In the genomic region with DNA sequence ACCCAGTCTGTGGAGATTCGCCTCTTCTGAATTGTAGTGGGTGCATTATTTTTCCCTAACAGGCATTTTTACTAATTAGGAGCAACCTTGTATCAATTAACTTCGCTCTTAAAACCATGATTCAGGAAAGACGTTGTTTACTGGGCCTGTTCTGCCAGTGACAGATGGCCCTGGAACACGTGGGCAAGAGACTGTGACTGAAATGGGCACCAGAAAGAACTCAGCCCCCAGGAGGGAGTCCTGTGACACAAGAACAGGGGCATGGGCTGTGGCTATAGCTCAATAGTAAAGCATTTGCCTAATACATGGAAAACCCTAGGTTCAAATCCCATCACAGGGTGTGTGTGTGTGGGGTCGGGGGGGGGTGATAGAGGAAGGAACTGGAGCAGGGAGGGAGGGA, we compare ENCODE assay signal across 15 mouse cellular contexts. TPM values are rescaled to one million over a fixed set of nuclear protein-coding genes. Genes with fewer than 3 reads are reported as not detected.
DNase-seq lines count a peak whose midpoint lies in the region; ATAC-seq and TF ChIP-seq lines count a peak whose summit lies in the region.
"Had no signal": no experiment of that assay in that cellular context is flagged by ENCODE, and none has a peak within 500 bp of the region (broad histone marks: within the 10 kb centered on the region; RNA-seq: fewer than 3 reads in every experiment).

No protein-coding gene starts in this region.

- no peak overlapping the region for H3K4me3 ChIP-seq in left cerebral cortex, adult 2 months
- no peak overlapping the region for H3K4me3 ChIP-seq in kidney, adult 2 months (ENCODE audit: insufficient read depth, low read depth, low read length)
- no peak overlapping the region for H3K4me3 ChIP-seq in heart, embryonic 12.5 days
- H3K4me3 ChIP-seq: limb, embryonic 10.5 days; midbrain, embryonic 13.5 days had no signal

- peak; percentile 73 for DNase-seq in left cerebral cortex, postnatal 4 days
- no peak for DNase-seq in left cerebral cortex, adult 2 months (ENCODE audit: extremely low spot score in 1 of 2, low spot score in 2 of 2)
- DNase-seq in cerebellum, adult 11 months: peak; percentile 80
- DNase-seq in cerebellum, postnatal 14 days: peak; percentile 89
- DNase-seq in layer of hippocampus, adult 8-10 months (ENCODE audit: low spot score in 2 of 2): peak; percentile 61 to 63
- DNase-seq in kidney, adult 2 months: no peak
- DNase-seq in adrenal gland, adult (ENCODE audit: inconsistent age in 2 of 2, low spot score in 1 of 2): no peak
- DNase-seq: heart, adult 18-20 months; kidney, adult 11 months had no signal

- no peak for TF ChIP-seq CTCF in left cerebral cortex, adult 2 months (IDR thresholded peaks at IDR 0.05)
- TF ChIP-seq CTCF in kidney, adult 2 months (conservative IDR thresholded peaks at IDR 0.05; ENCODE audit: insufficient read depth, insufficient read length, low read depth, low read length): no peak

- H3K36me3 ChIP-seq in kidney, adult 2 months (ENCODE audit: control insufficient read depth, insufficient read depth, low read length): no peaks in the 10 kb centered on the region
- no peaks in the 10 kb centered on the region for H3K36me3 ChIP-seq in heart, embryonic 12.5 days
- H3K36me3 ChIP-seq: limb, embryonic 10.5 days; midbrain, embryonic 13.5 days had no signal

- H3K27me3 ChIP-seq in kidney, adult 2 months (replicated peaks; ENCODE audit: control insufficient read depth, insufficient read depth, low read length): no peaks in the 10 kb centered on the region
- no peaks in the 10 kb centered on the region for H3K27me3 ChIP-seq in heart, embryonic 12.5 days (replicated peaks)
- H3K27me3 ChIP-seq: midbrain, embryonic 13.5 days had no signal

- H3K4me2 ChIP-seq in heart, embryonic 12.5 days: no peak overlapping the region
- H3K4me2 ChIP-seq: midbrain, embryonic 13.5 days had no signal

- H3K9me3 ChIP-seq in heart, embryonic 12.5 days (replicated peaks): no peaks in the 10 kb centered on the region
- H3K9me3 ChIP-seq: limb, embryonic 10.5 days; midbrain, embryonic 13.5 days had no signal

- no peaks in the 10 kb centered on the region for H3K4me1 ChIP-seq in kidney, adult 2 months (ENCODE audit: control insufficient read depth, insufficient read depth, low read length)
- peaks cover 4% of the 10 kb centered on the region for H3K4me1 ChIP-seq in heart, embryonic 12.5 days (replicated peaks)

- H3K9ac ChIP-seq in heart, embryonic 12.5 days: no peak overlapping the region
- H3K9ac ChIP-seq: liver, embryonic 14.5 days; midbrain, embryonic 13.5 days had no signal

- intact Hi-C loops in left cerebral cortex, postnatal 4 days (cut with DNase I): no loop called here
- intact Hi-C loops in left cerebral cortex, adult 2 months (cut with DNase I): no loop called here

- no peak overlapping the region for H3K27ac ChIP-seq in left cerebral cortex, adult 2 months
- H3K27ac ChIP-seq in kidney, adult 2 months (ENCODE audit: insufficient read depth, low read depth, low read length): no peak overlapping the region
- H3K27ac ChIP-seq in heart, embryonic 12.5 days (ENCODE audit: poor library complexity, severe bottlenecking): no peak overlapping the region
- H3K27ac ChIP-seq: limb, embryonic 10.5 days; liver, embryonic 14.5 days; midbrain, embryonic 13.5 days; stomach, postnatal 0 days had no signal

- TF ChIP-seq POLR2A in kidney, adult 2 months (IDR thresholded peaks at IDR 0.05; ENCODE audit: low read depth, low read length): no peak

- ATAC-seq in heart, embryonic 12.5 days (ENCODE audit: insufficient number of reproducible peaks, low FRiP score): no peak
- ATAC-seq: activated CD4-positive, CD25-positive, alpha-beta regulatory T cell, adult 4 months; midbrain, embryonic 13.5 days had no signal

- 65% methylated on average over 5 of the region's 5 CpGs for WGBS in kidney, adult 2 months
- WGBS in heart, embryonic 12.5 days: 72% methylated on average over 5 of the region's 5 CpGs

RNA-seq across cellular contexts. Expression of a gene that starts 9.9 kb away (rescaled TPM):
- 100 to 1,000 TPM; 420 to 423 TPM for total RNA-seq in left cerebral cortex, postnatal 4 days (2021)
- 100 to 1,000 TPM; 444 to 487 TPM for total RNA-seq in left cerebral cortex, adult 2 months (2021)
- total RNA-seq in layer of hippocampus, adult 8-10 months (2022): 100 to 1,000 TPM; 401 to 453 (median 422) TPM
- 31.1 and 35.8 TPM in 2 replicates for polyA plus RNA-seq in kidney, adult 2 months (2012; rRNA removed)
- 60.1 and 62.9 TPM in 2 replicates for polyA plus RNA-seq in heart, embryonic 12.5 days (2016; fragmentation: Nextera tagmentation; extraction: Ambion mirVana)

Comparison
In these comparisons a context has a peak if more than half of its experiments do, and no peak if none do; other contexts are left out.
1. DNase-seq: peak in left cerebral cortex, postnatal 4 days (single experiment), cerebellum, adult 11 months (single experiment), cerebellum, postnatal 14 days (2 of 2) and layer of hippocampus, adult 8-10 months (2 of 2); none in left cerebral cortex, adult 2 months (0 of 2), kidney, adult 2 months (single experiment) and adrenal gland, adult (0 of 2).